Mouse (Mus musculus) hindbrain, postnatal 0 days (tissue): ENCODE measurements around the gene Wipi1. TPM values are rescaled to one million over a fixed set of nuclear protein-coding genes. Genes with fewer than 3 reads are reported as not detected.

Experiments used
- ATAC-seq: fragments of 200-750 bp; cut with Nextera tagmentation; 2 replicates; pipeline ENCODE4 v1.8.0; 2017; ENCODE audit warnings: mild to moderate bottlenecking, moderate TSS enrichment, moderate library complexity
- DNase-seq: peaks from one replicate; pipeline ENCODE4 v3.0.0-alpha.2; 2015; ENCODE audit warnings: low spot score
- H3K27ac ChIP-seq: fragments of 300-500 bp; sonication (generic); 2 replicates; pipeline ENCODE4 v1.5.1; 2014; ENCODE audit warnings: mild to moderate bottlenecking
- H3K27me3 ChIP-seq: fragments of 300-500 bp; sonication (generic); 2 replicates; pipeline ENCODE4 v1.6.1; 2014; ENCODE audit warnings: low read length, mixed read lengths; ENCODE audit not compliant: insufficient read depth
- H3K36me3 ChIP-seq: fragments of 300-500 bp; sonication (generic); 2 replicates; pipeline ENCODE4 v1.6.1; 2014; ENCODE audit warnings: low read length, mixed read lengths; ENCODE audit not compliant: insufficient read depth
- H3K4me1 ChIP-seq: fragments of 300-500 bp; sonication (generic); 2 replicates; pipeline ENCODE4 v1.6.1; 2014; ENCODE audit warnings: antibody characterized with exemption, low read length, mixed read lengths; ENCODE audit not compliant: insufficient read depth
- H3K4me2 ChIP-seq: fragments of 300-500 bp; sonication (generic); 2 replicates; pipeline ENCODE4 v1.6.1; 2014; ENCODE audit warnings: low read depth, mild to moderate bottlenecking, low read length, moderate library complexity, mixed read lengths
- H3K4me3 ChIP-seq: fragments of 300-500 bp; sonication (generic); 2 replicates; pipeline ENCODE4 v1.5.1; 2014; ENCODE audit warnings: low read length
- H3K9ac ChIP-seq: fragments of 300-500 bp; sonication (generic); replicated peaks from 2 replicates; pipeline ENCODE4 v1.6.1; 2014; ENCODE audit warnings: mild to moderate bottlenecking, low read length, moderate library complexity, mixed read lengths
- H3K9me3 ChIP-seq: fragments of 300-500 bp; sonication (generic); 2 replicates; pipeline ENCODE4 v1.6.1; 2016; ENCODE audit warnings: low read length, mixed read lengths
- CTCF ChIP-seq: IDR thresholded peaks from 2 replicates; pipeline ENCODE4 v1.5.1; 2016; ENCODE audit warnings: antibody characterized with exemption, control low read depth, low read depth
- WGBS: fragments of 180-500 bp; shearing (Covaris S2); extraction: QIAGEN DNeasy Blood & Tissue Kit; methylation state at CpG from one replicate; pipeline ENCODE4 v1.1.7; 2014; 5-methylcytosine and 5-hydroxymethylcytosine counted together
- polyA plus RNA-seq: library from polyadenylated mRNA; unstranded; fragments of >200 nt; fragmentation: Nextera tagmentation; extraction: Ambion mirVana; gene quantifications from 2 replicates; pipeline ENCODE4 v1.2.1, GENCODE M21; 2015
- total RNA-seq: library from RNA; depleted of rRNA; stranded (reverse); fragments of >200 nt; gene quantifications from 2 replicates; pipeline ENCODE4 v1.2.3, GENCODE M21; 2014; rRNA removed

Gene Wipi1
- total and polyA plus RNA-seq, 2 experiments from 2014 or later: 14.6 to 21.0 TPM

DNA sequence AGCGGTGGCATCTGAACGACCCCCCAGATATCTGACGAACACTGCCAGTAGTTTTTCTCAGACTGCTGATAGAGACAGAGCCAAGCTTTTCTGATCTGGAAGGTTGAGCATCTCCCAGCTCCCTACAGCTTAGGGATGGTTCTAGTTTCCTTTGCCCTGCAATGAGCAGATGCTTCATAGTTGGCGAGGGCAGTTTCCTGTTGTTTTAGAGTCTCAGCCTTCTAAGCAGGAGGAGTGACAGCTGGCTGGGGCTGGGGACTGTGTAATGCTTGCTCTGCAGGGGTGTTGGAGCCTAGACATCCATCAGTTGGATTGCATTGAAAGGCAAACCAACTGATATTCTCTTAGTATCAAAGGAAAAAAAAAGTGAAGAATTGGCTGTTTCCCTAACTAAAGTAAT is 81.7 kb downstream of the Wipi1 start:
- Histone ChIP-seq H3K4me2 (no peak overlapping the region), H3K4me3 (no peak overlapping the region), H3K9ac (no peak overlapping the region), H3K4me1 (no peaks in the 10 kb centered on the region), H3K36me3 (no peaks in the 10 kb centered on the region), H3K9me3 (no peaks in the 10 kb centered on the region), H3K27me3 (no peaks in the 10 kb centered on the region), H3K27ac (no peak overlapping the region)
- WGBS: 56% methylated on average over 4 of the region's 4 CpGs
- ATAC-seq (no peak), DNase-seq (peak; percentile 63)
- TF ChIP-seq CTCF: no peak

DNA sequence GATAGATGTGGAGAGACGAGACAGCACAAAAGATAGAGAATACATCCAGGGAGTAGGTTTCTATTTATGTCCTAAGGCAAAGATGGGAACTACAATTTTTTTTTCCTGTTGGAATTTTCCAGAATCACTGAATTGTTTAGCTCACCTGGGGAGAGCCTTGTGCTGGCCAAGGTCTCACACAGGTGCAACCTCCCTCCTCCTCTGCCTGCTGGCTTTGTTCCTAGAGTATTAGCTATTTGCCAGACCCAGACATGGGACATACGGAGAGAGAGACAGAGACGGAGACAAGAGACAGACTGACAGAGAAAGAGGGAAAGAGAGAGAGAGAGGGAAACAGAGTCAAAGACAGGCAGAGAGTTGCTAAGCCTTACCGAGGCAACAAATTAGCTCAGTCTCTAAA is 86.2 kb downstream of the Wipi1 start:
- Histone ChIP-seq H3K4me1 (no peaks in the 10 kb centered on the region), H3K36me3 (no peaks in the 10 kb centered on the region), H3K9ac (no peak overlapping the region), H3K4me3 (no peak overlapping the region), H3K27me3 (no peaks in the 10 kb centered on the region), H3K27ac (no peak overlapping the region), H3K9me3 (no peaks in the 10 kb centered on the region), H3K4me2 (no peak overlapping the region)
- ATAC-seq (no peak), DNase-seq (no peak)
- 76% methylated on average over 4 of the region's 4 CpGs for WGBS
- TF ChIP-seq CTCF: no peak

DNA sequence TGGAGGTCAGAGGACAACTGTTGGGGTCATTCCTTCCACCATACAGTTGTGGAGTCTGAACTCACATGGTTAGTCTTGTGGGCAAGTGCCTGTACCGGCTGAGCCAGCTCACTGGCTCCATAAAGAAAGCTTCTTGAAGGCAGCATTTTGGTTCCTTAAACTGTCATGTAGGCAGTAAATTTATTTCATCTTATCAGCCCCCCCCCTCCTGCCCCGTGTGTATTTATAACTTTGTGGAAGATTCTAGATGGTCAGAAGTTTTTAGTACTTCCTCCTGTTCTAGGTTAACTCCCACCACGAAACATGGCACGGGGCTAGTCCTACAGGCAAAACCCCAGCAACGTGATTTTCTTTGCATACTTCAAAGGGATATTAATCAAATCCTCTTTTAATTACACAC is 86.9 kb downstream of the Wipi1 start:
- no peak overlapping the region for H3K4me3 ChIP-seq
- no peak for TF ChIP-seq CTCF
- 74% methylated on average over 5 of the region's 5 CpGs for WGBS

More for the DNA sequence above, 86.9 kb downstream of the Wipi1 start:
- no peak for ATAC-seq
- Histone ChIP-seq H3K4me1 (no peaks in the 10 kb centered on the region), H3K9ac (no peak overlapping the region), H3K27ac (no peak overlapping the region), H3K4me2 (no peak overlapping the region), H3K9me3 (no peaks in the 10 kb centered on the region), H3K36me3 (no peaks in the 10 kb centered on the region), H3K27me3 (no peaks in the 10 kb centered on the region)
- DNase-seq: no peak

Other genes with a start within 250 kb of the Wipi1 start
- 55.0 and 69.3 TPM in 2 replicates for gene Gna13, start 249.1 kb downstream of the Wipi1 start, total RNA-seq
- gene Gna13, start 249.1 kb downstream of the Wipi1 start, polyA plus RNA-seq: 38.1 and 44.4 TPM in 2 replicates
- gene 9930022D16Rik, start 198.1 kb downstream of the Wipi1 start, total RNA-seq: not detected in 2 replicates
- not detected in 2 replicates for gene 9930022D16Rik, start 198.1 kb downstream of the Wipi1 start, polyA plus RNA-seq
- gene Amz2, start 186.0 kb downstream of the Wipi1 start, total RNA-seq: 145 and 151 TPM in 2 replicates
- 38.4 and 38.8 TPM in 2 replicates for gene Amz2, start 186.0 kb downstream of the Wipi1 start, polyA plus RNA-seq
- gene Arsg, start 138.6 kb downstream of the Wipi1 start, total RNA-seq: 10.4 and 13.1 TPM in 2 replicates
- 9.9 and 10.3 TPM in 2 replicates for gene Arsg, start 138.6 kb downstream of the Wipi1 start, polyA plus RNA-seq
- 10.5 and 11.2 TPM in 2 replicates for gene Slc16a6, start 138.4 kb downstream of the Wipi1 start, total RNA-seq
- gene Slc16a6, start 138.4 kb downstream of the Wipi1 start, polyA plus RNA-seq: 7.9 and 8.7 TPM in 2 replicates
- 190 and 198 TPM in 2 replicates for gene Prkar1a, start 37.4 kb upstream of the Wipi1 start, total RNA-seq
- 425 and 435 TPM in 2 replicates for gene Prkar1a, start 37.4 kb upstream of the Wipi1 start, polyA plus RNA-seq
- 9.1 and 10.1 TPM in 2 replicates for gene Fam20a, start 110.3 kb upstream of the Wipi1 start, total RNA-seq
- 9.3 and 9.4 TPM in 2 replicates for gene Fam20a, start 110.3 kb upstream of the Wipi1 start, polyA plus RNA-seq
- gene 1700012B07Rik, start 216.1 kb upstream of the Wipi1 start, total RNA-seq: not detected in 2 replicates
- gene 1700012B07Rik, start 216.1 kb upstream of the Wipi1 start, polyA plus RNA-seq: not detected in 2 replicates